9 mouse cellular contexts compared by ENCODE assay signal in genomic region chr14:25353804-25354203, GRCm38 (mm10).
DNase-seq lines count a peak whose midpoint lies in the region; ATAC-seq and TF ChIP-seq lines count a peak whose summit lies in the region.
"Had no signal": no experiment of that assay in that cellular context is flagged by ENCODE, and none has a peak within 500 bp of the region (broad histone marks: within the 10 kb centered on the region; RNA-seq: fewer than 3 reads in every experiment).

No protein-coding gene starts in this region.

- WGBS in lung, adult 2 months = 63% methylated on average over 8 of the region's 8 CpGs
- 61% methylated on average over 8 of the region's 8 CpGs for WGBS in embryonic facial prominence, embryonic 14.5 days
- WGBS in limb, embryonic 14.5 days = 70% methylated on average over 8 of the region's 8 CpGs

- H3K4me3 ChIP-seq in lung, adult 2 months (replicated peaks; ENCODE audit: extremely low read depth, low read depth, low read length) = no peak overlapping the region
- no peak overlapping the region for H3K4me3 ChIP-seq in embryonic facial prominence, embryonic 14.5 days (ENCODE audit: low read depth, low read length)
- no peak overlapping the region for H3K4me3 ChIP-seq in limb, embryonic 14.5 days (replicated peaks; ENCODE audit: low read length)
- H3K4me3 ChIP-seq: neural tube, embryonic 12.5 days had no signal

- peak; percentile 51; the same call in 1 of the 2 replicates for ATAC-seq in embryonic facial prominence, embryonic 14.5 days (ENCODE audit: low read depth)
- no peak for ATAC-seq in limb, embryonic 14.5 days (ENCODE audit: low FRiP score, low read depth)
- no peak for ATAC-seq in erythroblast, adult 5-6 weeks (replicated peaks; ENCODE audit: low FRiP score, poor library complexity, severe bottlenecking)

- no peaks in the 10 kb centered on the region for H3K36me3 ChIP-seq in embryonic facial prominence, embryonic 14.5 days (ENCODE audit: control insufficient read depth, insufficient read depth, low read length)
- no peaks in the 10 kb centered on the region for H3K36me3 ChIP-seq in limb, embryonic 14.5 days (ENCODE audit: control insufficient read depth, insufficient read depth, low read length)
- H3K36me3 ChIP-seq: neural tube, embryonic 12.5 days had no signal

- H3K9ac ChIP-seq in embryonic facial prominence, embryonic 14.5 days (ENCODE audit: low read depth, low read length) = no peak overlapping the region
- no peak overlapping the region for H3K9ac ChIP-seq in limb, embryonic 14.5 days (ENCODE audit: low read depth, low read length, severe bottlenecking)
- H3K9ac ChIP-seq: neural tube, embryonic 12.5 days had no signal

- H3K27ac ChIP-seq in embryonic facial prominence, embryonic 14.5 days (replicated peaks; ENCODE audit: low read depth, low read length) = peak overlapping the region; percentile 61
- H3K27ac ChIP-seq in limb, embryonic 14.5 days (replicated peaks; ENCODE audit: low read depth, low read length) = peak overlapping the region; percentile 44; the same call in 1 of the 2 replicates
- H3K27ac ChIP-seq: neural tube, embryonic 12.5 days had no signal

- no peaks in the 10 kb centered on the region for H3K27me3 ChIP-seq in embryonic facial prominence, embryonic 14.5 days (replicated peaks; ENCODE audit: control insufficient read depth, insufficient read depth, low read length)
- H3K27me3 ChIP-seq in limb, embryonic 14.5 days (ENCODE audit: control insufficient read depth, insufficient read depth, low read length) = no peaks in the 10 kb centered on the region
- H3K27me3 ChIP-seq: neural tube, embryonic 12.5 days had no signal

- intact Hi-C loops in heart, postnatal 10 days (cut with DNase I) = no loop called here

- no peak for TF ChIP-seq POLR2A in lung, adult 2 months (IDR thresholded peaks at IDR 0.05; ENCODE audit: borderline replicate concordance, extremely low read depth, low read depth, low read length)
- no peak for TF ChIP-seq POLR2A in limb, embryonic 14.5 days (IDR thresholded peaks at IDR 0.05; ENCODE audit: borderline replicate concordance, extremely low read depth, insufficient read depth, insufficient read length)

- no peaks in the 10 kb centered on the region for H3K9me3 ChIP-seq in embryonic facial prominence, embryonic 14.5 days (ENCODE audit: control insufficient read depth, low read length)
- no peaks in the 10 kb centered on the region for H3K9me3 ChIP-seq in limb, embryonic 14.5 days (ENCODE audit: control insufficient read depth, low read length)
- H3K9me3 ChIP-seq: neural tube, embryonic 12.5 days had no signal

- no peaks in the 10 kb centered on the region for H3K4me1 ChIP-seq in lung, adult 2 months (ENCODE audit: control insufficient read depth, insufficient read depth, low read length)
- H3K4me1 ChIP-seq in embryonic facial prominence, embryonic 14.5 days (ENCODE audit: control insufficient read depth, insufficient read depth, low read length) = peaks cover 32% of the 10 kb centered on the region
- H3K4me1 ChIP-seq in limb, embryonic 14.5 days (ENCODE audit: control insufficient read depth, insufficient read depth, low read length) = peaks cover 26% of the 10 kb centered on the region
- H3K4me1 ChIP-seq: neural tube, embryonic 12.5 days had no signal

- DNase-seq in lung, adult 18-20 months = peak; percentile 45 to 59
- no peak for DNase-seq in lung, adult 2 months
- peak; percentile 80 for DNase-seq in embryonic facial prominence, embryonic 14.5 days (ENCODE audit: low spot score)
- peak; percentile 78 to 82 for DNase-seq in heart, postnatal 10 days
- DNase-seq in limb, embryonic 14.5 days (ENCODE audit: low spot score) = no peak
- no peak for DNase-seq in spleen, adult 18-20 months
- DNase-seq in spleen, adult 12 weeks (ENCODE audit: low spot score) = no peak

- H3K4me2 ChIP-seq in embryonic facial prominence, embryonic 14.5 days (ENCODE audit: low read depth, low read length) = no peak overlapping the region
- no peak overlapping the region for H3K4me2 ChIP-seq in limb, embryonic 14.5 days (replicated peaks; ENCODE audit: low read depth, low read length, severe bottlenecking)
- H3K4me2 ChIP-seq: neural tube, embryonic 12.5 days had no signal

- TF ChIP-seq CTCF in lung, adult 2 months (IDR thresholded peaks at IDR 0.05; ENCODE audit: insufficient read depth, low read length) = no peak

Comparison
In these comparisons a context has a peak if more than half of its experiments do, and no peak if none do; other contexts are left out.
1. DNase-seq: peak in lung, adult 18-20 months (2 of 2), embryonic facial prominence, embryonic 14.5 days (single experiment) and heart, postnatal 10 days (2 of 2); none in lung, adult 2 months (single experiment), limb, embryonic 14.5 days (single experiment), spleen, adult 18-20 months (0 of 2) and spleen, adult 12 weeks (single experiment).